Mouse (Mus musculus) lung, postnatal 0 days (tissue): ENCODE data around the gene Kmt2e.

ENCODE experiments used
- CTCF ChIP-seq: IDR thresholded peaks from 2 replicates; pipeline ENCODE4 v1.5.1; 2016; ENCODE audit warnings: antibody characterized with exemption, mild to moderate bottlenecking
- EP300 ChIP-seq: IDR thresholded peaks from 2 replicates; pipeline ENCODE4 v1.6.1; 2016; ENCODE audit warnings: antibody characterized with exemption, mild to moderate bottlenecking, control low read depth

GRCm38 (mm10) chr5:23413575-23414470 lies 20.4 kb upstream of the Kmt2e start:
- TF ChIP-seq CTCF, result no peak
- TF ChIP-seq EP300, result no peak
